Mouse (Mus musculus): ENCODE measurements around the gene Cfap45.

- TF ChIP-seq FLI1 (IDR thresholded peaks at IDR 0.05; ENCODE audit: low read length) (no peak), GATA1 (IDR thresholded peaks at IDR 0.05; ENCODE audit: borderline replicate concordance, low read length) (no peak)
These were observed 46.4 kb upstream of the Cfap45 start for GRCm38 (mm10) chr1:172474196-172474595.
